Mouse (Mus musculus): ENCODE results near the gene 3830417A13Rik. TPM values are rescaled to one million over a fixed set of nuclear protein-coding genes. Genes with fewer than 3 reads are reported as not detected.

Gene 3830417A13Rik
- total RNA-seq (2021) = not detected
- long read RNA-seq, experiment 1 = 0 reads
- long read RNA-seq, experiment 2 = 0 reads

GRCm38 (mm10) chrX:64173248-64173647 lies at the start of gene 3830417A13Rik:
TSS of gene 3830417A13Rik (plus strand) at chrX:64173548.
- no peak for DNase-seq (ENCODE audit: low spot score in 2 of 2)

GRCm38 (mm10) chrX:64152098-64152497 lies 21.2 kb upstream of the 3830417A13Rik start, which contains the start of gene Gm6760:
TSS of gene Gm6760 (minus strand) at chrX:64152198.
- no peak for DNase-seq (ENCODE audit: low spot score in 2 of 2)

GRCm38 (mm10) chrX:64181246-64181645 lies 7.9 kb downstream of the 3830417A13Rik start:
- DNase-seq (ENCODE audit: low spot score in 2 of 2) = no peak

Other genes with a start within 250 kb of the 3830417A13Rik start
- not detected for gene Gm6760, start 21.4 kb upstream of the 3830417A13Rik start, total RNA-seq (2021)
- under 1 TPM; 0.13 TPM for gene Slitrk4, start 103.4 kb downstream of the 3830417A13Rik start, total RNA-seq (2021)